Mouse (Mus musculus): ENCODE data around the gene 1700042G07Rik.

GRCm38 (mm10) chr4:116185083-116185482 lies 11.9 kb downstream of the 1700042G07Rik start:
- TF ChIP-seq CTCF (IDR thresholded peaks at IDR 0.05; ENCODE audit: low read depth, low read length) (no peak), POLR2A (IDR thresholded peaks at IDR 0.05; ENCODE audit: borderline replicate concordance, low read depth, low read length) (no peak)

Measured in bone marrow macrophage, adult 2 months (primary cell).